Mouse (Mus musculus): ENCODE results near the gene Cldn13. TPM values are rescaled to one million over a fixed set of nuclear protein-coding genes. Genes with fewer than 3 reads are reported as not detected.

Gene Cldn13
- polyA plus RNA-seq, 1 experiment from 2014 or later = 3.8 TPM

- Histone ChIP-seq H3K4me2 (no peak overlapping the region), H3K9me3 (ENCODE audit: control insufficient read depth, low read length) (no peaks in the 10 kb centered on the region), H3K9ac (ENCODE audit: low read length) (no peak overlapping the region), H3K4me1 (ENCODE audit: control insufficient read depth, insufficient read depth, low read length) (no peaks in the 10 kb centered on the region), H3K27ac (ENCODE audit: low read depth, low read length) (no peak overlapping the region), H3K27me3 (ENCODE audit: control insufficient read depth, insufficient read depth, low read length) (no peaks in the 10 kb centered on the region), H3K36me3 (ENCODE audit: control insufficient read depth, insufficient read depth, low read length) (no peaks in the 10 kb centered on the region), H3K4me3 (ENCODE audit: low read depth, low read length) (no peak overlapping the region)
- ATAC-seq (ENCODE audit: low FRiP score) = no peak
- DNase-seq (ENCODE audit: low spot score, missing footprints) = no peak
- 82% methylated on average over 4 of the region's 4 CpGs for WGBS
Measured at GRCm38 (mm10) chr5:134926726-134927125, 11.4 kb upstream of the Cldn13 start.

GRCm38 (mm10) chr5:134923141-134923540, 7.8 kb upstream of the Cldn13 start:
- no peak for ATAC-seq (ENCODE audit: low FRiP score)
- no peak for DNase-seq (ENCODE audit: low spot score, missing footprints)
- 77% methylated on average over 6 of the region's 6 CpGs for WGBS
- Histone ChIP-seq H3K36me3 (ENCODE audit: control insufficient read depth, insufficient read depth, low read length) (no peaks in the 10 kb centered on the region), H3K27me3 (ENCODE audit: control insufficient read depth, insufficient read depth, low read length) (no peaks in the 10 kb centered on the region), H3K9me3 (ENCODE audit: control insufficient read depth, low read length) (no peaks in the 10 kb centered on the region), H3K27ac (ENCODE audit: low read depth, low read length) (no peak overlapping the region), H3K4me2 (no peak overlapping the region), H3K4me1 (ENCODE audit: control insufficient read depth, insufficient read depth, low read length) (no peaks in the 10 kb centered on the region), H3K4me3 (ENCODE audit: low read depth, low read length) (no peak overlapping the region), H3K9ac (ENCODE audit: low read length) (no peak overlapping the region)

GRCm38 (mm10) chr5:134921106-134921505, 5.8 kb upstream of the Cldn13 start:
- no peak overlapping the region for H3K27ac ChIP-seq (ENCODE audit: low read depth, low read length)
- H3K9ac ChIP-seq (ENCODE audit: low read length) = no peak overlapping the region
- no peak overlapping the region for H3K4me2 ChIP-seq
- no peaks in the 10 kb centered on the region for H3K27me3 ChIP-seq (ENCODE audit: control insufficient read depth, insufficient read depth, low read length)
- H3K9me3 ChIP-seq (ENCODE audit: control insufficient read depth, low read length) = no peaks in the 10 kb centered on the region
- H3K4me3 ChIP-seq (ENCODE audit: low read depth, low read length) = no peak overlapping the region
- no peaks in the 10 kb centered on the region for H3K36me3 ChIP-seq (ENCODE audit: control insufficient read depth, insufficient read depth, low read length)
- DNase-seq (ENCODE audit: low spot score, missing footprints) (no peak), ATAC-seq (ENCODE audit: low FRiP score) (no peak)
- H3K4me1 ChIP-seq (ENCODE audit: control insufficient read depth, insufficient read depth, low read length) = no peaks in the 10 kb centered on the region
- WGBS = 92% methylated on average over 8 of the region's 8 CpGs

GRCm38 (mm10) chr5:134920106-134920687, 4.9 kb upstream of the Cldn13 start:
- DNase-seq (ENCODE audit: low spot score, missing footprints) = no peak
- WGBS = 80% methylated on average over 6 of the region's 6 CpGs
- Histone ChIP-seq H3K27ac (ENCODE audit: low read depth, low read length) (no peak overlapping the region), H3K9me3 (ENCODE audit: control insufficient read depth, low read length) (no peaks in the 10 kb centered on the region), H3K27me3 (ENCODE audit: control insufficient read depth, insufficient read depth, low read length) (no peaks in the 10 kb centered on the region), H3K4me2 (no peak overlapping the region), H3K36me3 (ENCODE audit: control insufficient read depth, insufficient read depth, low read length) (no peaks in the 10 kb centered on the region), H3K4me3 (ENCODE audit: low read depth, low read length) (no peak overlapping the region), H3K9ac (ENCODE audit: low read length) (no peak overlapping the region), H3K4me1 (ENCODE audit: control insufficient read depth, insufficient read depth, low read length) (no peaks in the 10 kb centered on the region)
- ATAC-seq (ENCODE audit: low FRiP score) = no peak

- ATAC-seq (ENCODE audit: low FRiP score) (no peak), DNase-seq (ENCODE audit: low spot score, missing footprints) (no peak)
- H3K4me3 ChIP-seq (ENCODE audit: low read depth, low read length) = no peak overlapping the region
- no peaks in the 10 kb centered on the region for H3K4me1 ChIP-seq (ENCODE audit: control insufficient read depth, insufficient read depth, low read length)
- no peak overlapping the region for H3K9ac ChIP-seq (ENCODE audit: low read length)
- 94% methylated on average over 3 of the region's 3 CpGs for WGBS
- no peak overlapping the region for H3K4me2 ChIP-seq
- H3K36me3 ChIP-seq (ENCODE audit: control insufficient read depth, insufficient read depth, low read length) = no peaks in the 10 kb centered on the region
- no peaks in the 10 kb centered on the region for H3K27me3 ChIP-seq (ENCODE audit: control insufficient read depth, insufficient read depth, low read length)
- H3K27ac ChIP-seq (ENCODE audit: low read depth, low read length) = no peak overlapping the region
- H3K9me3 ChIP-seq (ENCODE audit: control insufficient read depth, low read length) = no peaks in the 10 kb centered on the region
Measured at GRCm38 (mm10) chr5:134919097-134919496, 3.8 kb upstream of the Cldn13 start.

GRCm38 (mm10) chr5:134918071-134918832, 2.9 kb upstream of the Cldn13 start:
- ATAC-seq (ENCODE audit: low FRiP score) (no peak), DNase-seq (ENCODE audit: low spot score, missing footprints) (no peak)
- H3K9me3 ChIP-seq (ENCODE audit: control insufficient read depth, low read length) = no peaks in the 10 kb centered on the region
- no peaks in the 10 kb centered on the region for H3K4me1 ChIP-seq (ENCODE audit: control insufficient read depth, insufficient read depth, low read length)
- H3K27ac ChIP-seq (ENCODE audit: low read depth, low read length) = no peak overlapping the region
- no peaks in the 10 kb centered on the region for H3K27me3 ChIP-seq (ENCODE audit: control insufficient read depth, insufficient read depth, low read length)
- H3K36me3 ChIP-seq (ENCODE audit: control insufficient read depth, insufficient read depth, low read length) = no peaks in the 10 kb centered on the region
- no peak overlapping the region for H3K4me2 ChIP-seq
- 50% methylated on average over 16 of the region's 16 CpGs for WGBS
- no peak overlapping the region for H3K4me3 ChIP-seq (ENCODE audit: low read depth, low read length)
- no peak overlapping the region for H3K9ac ChIP-seq (ENCODE audit: low read length)

GRCm38 (mm10) chr5:134914510-134914909, 816 bp downstream of the Cldn13 start:
- Histone ChIP-seq H3K4me2 (no peak overlapping the region), H3K36me3 (ENCODE audit: control insufficient read depth, insufficient read depth, low read length) (no peaks in the 10 kb centered on the region), H3K4me3 (ENCODE audit: low read depth, low read length) (no peak overlapping the region), H3K9ac (ENCODE audit: low read length) (no peak overlapping the region), H3K27ac (ENCODE audit: low read depth, low read length) (no peak overlapping the region), H3K4me1 (ENCODE audit: control insufficient read depth, insufficient read depth, low read length) (no peaks in the 10 kb centered on the region), H3K9me3 (ENCODE audit: control insufficient read depth, low read length) (no peaks in the 10 kb centered on the region), H3K27me3 (ENCODE audit: control insufficient read depth, insufficient read depth, low read length) (no peaks in the 10 kb centered on the region)
- DNase-seq (ENCODE audit: low spot score, missing footprints) (no peak), ATAC-seq (ENCODE audit: low FRiP score) (no peak)
- WGBS = 89% methylated on average over 8 of the region's 8 CpGs

GRCm38 (mm10) chr5:134913753-134914152, 1.6 kb downstream of the Cldn13 start:
- DNase-seq (ENCODE audit: low spot score, missing footprints) (no peak), ATAC-seq (ENCODE audit: low FRiP score) (no peak)
- Histone ChIP-seq H3K27me3 (ENCODE audit: control insufficient read depth, insufficient read depth, low read length) (no peaks in the 10 kb centered on the region), H3K36me3 (ENCODE audit: control insufficient read depth, insufficient read depth, low read length) (no peaks in the 10 kb centered on the region), H3K4me2 (no peak overlapping the region), H3K4me3 (ENCODE audit: low read depth, low read length) (no peak overlapping the region), H3K4me1 (ENCODE audit: control insufficient read depth, insufficient read depth, low read length) (no peaks in the 10 kb centered on the region), H3K9me3 (ENCODE audit: control insufficient read depth, low read length) (no peaks in the 10 kb centered on the region), H3K27ac (ENCODE audit: low read depth, low read length) (no peak overlapping the region), H3K9ac (ENCODE audit: low read length) (no peak overlapping the region)
- WGBS = 85% methylated on average over 4 of the region's 4 CpGs

GRCm38 (mm10) chr5:134913352-134913751, 2.0 kb downstream of the Cldn13 start:
- no peaks in the 10 kb centered on the region for H3K27me3 ChIP-seq (ENCODE audit: control insufficient read depth, insufficient read depth, low read length)
- no peak for ATAC-seq (ENCODE audit: low FRiP score)
- H3K4me1 ChIP-seq (ENCODE audit: control insufficient read depth, insufficient read depth, low read length) = no peaks in the 10 kb centered on the region
- WGBS = 75% methylated on average over 3 of the region's 3 CpGs
- H3K9ac ChIP-seq (ENCODE audit: low read length) = no peak overlapping the region
- no peak for DNase-seq (ENCODE audit: low spot score, missing footprints)
- no peak overlapping the region for H3K4me2 ChIP-seq
- H3K36me3 ChIP-seq (ENCODE audit: control insufficient read depth, insufficient read depth, low read length) = no peaks in the 10 kb centered on the region
- no peaks in the 10 kb centered on the region for H3K9me3 ChIP-seq (ENCODE audit: control insufficient read depth, low read length)
- no peak overlapping the region for H3K4me3 ChIP-seq (ENCODE audit: low read depth, low read length)
- no peak overlapping the region for H3K27ac ChIP-seq (ENCODE audit: low read depth, low read length)

All from midbrain, embryonic 11.5 days (tissue).